Mouse (Mus musculus) heart, adult 9 months (tissue): ENCODE measurements around the gene Gm10330.
"Not testable (repeated sequence)": the region's sequence is repeated elsewhere in the genome, so short reads cannot be mapped to it uniquely, and the experiment has no call there.

Experiments used
- DNase-seq, 2 experiments: peaks; one replicate each; pipeline ENCODE4 v3.0.0; 2022; ENCODE audit warnings: low spot score in 2 of 2

Gm10330 gene

DNA sequence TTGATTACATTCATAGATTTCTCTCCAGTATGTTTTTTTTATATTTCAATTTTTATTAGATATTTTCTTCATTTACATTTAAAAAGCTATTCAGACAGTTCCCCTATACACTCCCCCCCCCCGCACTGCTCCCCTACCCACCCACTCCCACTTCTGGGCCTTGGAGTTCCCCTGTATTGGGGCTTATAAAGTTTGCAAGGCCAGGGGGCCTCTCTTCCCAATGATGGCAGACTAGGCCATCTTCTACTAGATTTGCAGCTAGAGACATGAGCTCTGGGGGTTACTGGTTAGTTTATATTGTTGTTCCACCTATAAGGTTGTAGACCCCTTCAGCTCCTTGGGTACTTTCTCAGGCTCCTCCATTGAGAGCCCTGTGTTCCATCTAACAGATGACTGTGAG lies at the start of gene Gm10330:
Gene Gm10330 (minus strand): TSS at position 101 of the 400 bp plus-strand sequence.
- DNase-seq: not testable (repeated sequence)

DNA sequence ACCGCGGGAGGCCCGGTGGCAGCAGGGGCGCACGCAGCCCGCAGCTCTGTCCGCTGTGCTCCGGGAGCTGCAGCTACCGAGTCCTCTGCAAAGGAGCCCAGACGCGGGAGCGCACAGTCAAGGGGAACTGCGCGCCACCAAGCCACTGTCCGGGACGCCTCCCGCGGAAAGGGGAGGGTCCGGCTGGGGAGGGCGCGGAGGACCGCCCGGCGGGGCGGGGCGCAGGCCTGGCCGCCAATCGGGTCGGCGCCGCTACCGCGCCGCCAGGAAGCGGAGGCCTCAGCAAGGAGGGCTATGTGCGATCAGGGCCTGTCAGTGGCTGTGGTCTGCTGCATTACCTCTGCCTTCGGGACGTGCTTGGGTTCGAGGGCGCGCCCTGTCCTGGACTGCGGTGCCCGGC lies 20.7 kb upstream of the Gm10330 start:
- DNase-seq: not testable (repeated sequence)

- not testable (repeated sequence) for DNase-seq
Measured at GRCm38 (mm10) chr12:23800366-23800765, 20.3 kb upstream of the Gm10330 start.
